Mouse (Mus musculus): Measurements from ENCODE around the gene Phc3.

DNA sequence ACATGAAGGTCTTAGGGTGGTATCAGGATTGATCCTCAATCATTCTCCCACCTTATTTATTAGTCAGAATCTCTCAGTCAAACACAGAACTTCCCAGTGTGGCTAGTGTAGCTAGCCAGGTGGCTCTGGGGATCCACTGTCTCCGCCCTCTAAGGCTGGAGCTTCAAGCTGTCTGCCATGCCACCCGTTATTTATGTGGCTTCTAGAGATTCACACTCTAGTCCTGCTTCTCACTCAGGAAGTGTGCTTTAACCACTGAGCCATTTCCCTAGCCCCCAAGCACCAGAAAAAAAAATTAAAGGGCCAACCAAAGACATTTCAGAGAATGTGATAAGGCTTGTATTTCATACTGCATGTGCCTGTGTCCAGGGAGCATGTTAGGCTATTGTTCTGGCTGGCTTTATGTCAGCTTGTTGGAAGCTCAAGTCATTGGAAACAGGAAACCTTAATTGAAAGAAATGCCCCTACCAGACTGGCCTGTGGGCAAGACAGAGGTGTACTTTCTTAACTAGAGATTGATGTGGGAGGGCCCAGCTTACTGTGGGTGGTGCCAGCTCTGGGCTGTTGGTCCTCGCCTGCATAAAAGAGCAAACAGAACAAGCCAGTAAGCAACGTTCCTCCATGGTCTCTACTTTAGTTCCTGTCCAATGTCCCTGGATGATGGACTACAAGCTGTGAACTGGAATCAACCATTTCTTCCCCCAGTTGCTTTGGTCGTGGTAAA, 105.3 kb downstream of the Phc3 start:
- TF ChIP-seq CTCF (IDR thresholded peaks at IDR 0.05; ENCODE audit: borderline replicate concordance, control insufficient read depth, extremely low read depth, insufficient read depth, low read length, poor library complexity) = no peak
- no peak for TF ChIP-seq POLR2A (IDR thresholded peaks at IDR 0.05; ENCODE audit: control insufficient read depth, extremely low read depth, insufficient read depth, low read length, poor library complexity)

Data from thymus, adult 2 months (tissue).